In genomic region chr11:118083811-118084210, GRCm38 (mm10) we compare ENCODE assay signal across 8 mouse cellular contexts. TPM values are rescaled to one million over a fixed set of nuclear protein-coding genes. Genes with fewer than 3 reads are reported as not detected.
A peak's percentile ranks its signal among the peaks of the same experiment; 100 is the strongest.
DNase-seq lines count a peak whose midpoint lies in the region.

No protein-coding gene starts in this region.

- peak; percentile 56 for DNase-seq in gastrocnemius, adult 18-20 months (ENCODE audit: low spot score)
- no peak for DNase-seq in gastrocnemius, adult 8-10 months (ENCODE audit: low spot score in 2 of 2)
- DNase-seq in CD4-positive helper T cell, adult 2 months (ENCODE audit: low read depth, low spot score) = peak; percentile 69
- peak; percentile 58 for DNase-seq in c-Kit-positive CD71-negative TER-119-negative erythroid progenitor cells, embryonic 14.5 days (ENCODE audit: low read depth)
- DNase-seq in forelimb bud, embryonic 11.5 days (ENCODE audit: low read depth, low spot score) = peak; percentile 75
- DNase-seq in layer of hippocampus, postnatal 14 days (ENCODE audit: low spot score in 2 of 2) = peak; percentile 67 to 68
- DNase-seq in lung, postnatal 4 days = peak; percentile 66 to 80
- DNase-seq in spleen, postnatal 36 days (ENCODE audit: low spot score in 2 of 2) = peak; percentile 29 to 45

RNA-seq across cellular contexts. Expression of gene Dnah17, which starts 46.6 kb away (rescaled TPM):
- total RNA-seq in gastrocnemius, adult 18-20 months (2021) = under 1 TPM; 0.09 to 0.11 TPM
- under 1 TPM in 2 of 4 experiments, not detected in 2; 0.02 to 0.03 TPM for total RNA-seq in gastrocnemius, adult 8-10 months (2022)
- under 1 TPM; 0.05 to 0.36 TPM for total RNA-seq in layer of hippocampus, postnatal 14 days (2021)

Comparison
In these comparisons a context has a peak if more than half of its experiments do, and no peak if none do; other contexts are left out.
1. DNase-seq: peak in gastrocnemius, adult 18-20 months (single experiment), CD4-positive helper T cell, adult 2 months (single experiment), c-Kit-positive CD71-negative TER-119-negative erythroid progenitor cells, embryonic 14.5 days (single experiment), forelimb bud, embryonic 11.5 days (single experiment), layer of hippocampus, postnatal 14 days (2 of 2), lung, postnatal 4 days (2 of 2) and spleen, postnatal 36 days (2 of 2); none in gastrocnemius, adult 8-10 months (0 of 2).